20 mouse cellular contexts compared by ENCODE assay signal in the genomic region with DNA sequence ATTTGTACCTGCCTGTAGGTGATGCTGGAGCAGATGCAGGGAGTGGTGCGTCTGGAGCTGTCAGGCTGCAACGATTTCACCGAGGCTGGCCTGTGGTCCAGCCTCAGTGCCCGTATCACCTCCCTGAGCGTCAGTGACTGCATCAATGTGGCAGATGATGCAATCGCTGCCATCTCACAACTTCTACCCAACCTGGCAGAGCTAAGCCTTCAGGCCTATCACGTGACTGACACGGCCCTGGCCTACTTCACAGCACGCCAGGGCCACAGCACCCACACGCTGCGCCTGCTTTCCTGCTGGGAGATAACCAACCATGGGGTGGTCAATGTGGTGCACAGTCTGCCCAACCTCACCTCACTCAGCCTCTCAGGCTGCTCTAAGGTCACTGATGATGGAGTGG. TPM values are rescaled to one million over a fixed set of nuclear protein-coding genes. Genes with fewer than 3 reads are reported as not detected.
DNase-seq lines count a peak whose midpoint lies in the region; TF ChIP-seq lines count a peak whose summit lies in the region.
"Had no signal": no experiment of that assay in that cellular context is flagged by ENCODE, and none has a peak within 500 bp of the region (broad histone marks: within the 10 kb centered on the region; RNA-seq: fewer than 3 reads in every experiment).

No protein-coding gene starts in this region.

- no peak for TF ChIP-seq CTCF in left cerebral cortex, adult 2 months (IDR thresholded peaks at IDR 0.05)

- intact Hi-C loops in left cerebral cortex, adult 2 months (cut with DNase I): no loop called here
- intact Hi-C loops in left cerebral cortex, postnatal 10 days (cut with DNase I): no loop called here

- peak; percentile 53 to 85 for DNase-seq in adrenal gland, adult (ENCODE audit: inconsistent age in 2 of 2, low spot score in 1 of 2)
- DNase-seq in adrenal gland, postnatal 25 days: no peak
- peak; percentile 37 to 74 for DNase-seq in adrenal gland, postnatal 36 days
- DNase-seq in adrenal gland, postnatal 10 days: no peak
- no peak for DNase-seq in left cerebral cortex, adult 2 months (ENCODE audit: extremely low spot score in 1 of 2, low spot score in 2 of 2)
- no peak for DNase-seq in left cerebral cortex, postnatal 10 days (ENCODE audit: extremely low spot score in 1 of 2, low spot score in 2 of 2)
- no peak for DNase-seq in heart, adult 11 months
- DNase-seq: cerebellum, adult 9-10 months; cerebellum, postnatal 14 days; gastrocnemius, postnatal 10 days; heart, adult 18-20 months; heart, postnatal 10 days; heart, postnatal 36 days; kidney, adult 11 months had no signal

- H3K27ac ChIP-seq in left cerebral cortex, adult 2 months: 0 out of 2 replicates have a peak overlapping the region, but pooled peaks have one; percentile 11
- H3K27ac ChIP-seq: forebrain, embryonic 10.5 days; heart, embryonic 15.5 days; hindbrain, embryonic 10.5 days; hindbrain, embryonic 13.5 days; intestine, embryonic 15.5 days had no signal

- no peak overlapping the region for H3K4me3 ChIP-seq in left cerebral cortex, adult 2 months
- H3K4me3 ChIP-seq: forebrain, embryonic 10.5 days; heart, embryonic 12.5 days; heart, embryonic 15.5 days; hindbrain, embryonic 10.5 days; hindbrain, embryonic 13.5 days; intestine, embryonic 15.5 days had no signal

RNA-seq across cellular contexts. Expression of gene Wdr24, which starts 5.8 kb away (rescaled TPM):
- total RNA-seq in adrenal gland, postnatal 25 days (2021): 24.9 and 25.4 TPM in 2 replicates
- 10 to 100 TPM; 16.6 to 20.8 TPM for total RNA-seq in adrenal gland, postnatal 36 days (2021)
- total RNA-seq in adrenal gland, postnatal 10 days (2021): 10 to 100 TPM; 17.6 to 23.1 TPM
- total RNA-seq in left cerebral cortex, adult 2 months (2021): 10 to 100 TPM; 26.8 to 30.9 TPM
- 10 to 100 TPM; 20.4 to 24.6 TPM for total RNA-seq in left cerebral cortex, postnatal 10 days (2021)

RNA-seq across cellular contexts. Expression of gene Fbxl16, which starts 8.8 kb away (rescaled TPM):
- 35.5 and 40.7 TPM in 2 replicates for total RNA-seq in adrenal gland, postnatal 25 days (2021)
- 10 to 100 TPM; 19.4 to 34.2 TPM for total RNA-seq in adrenal gland, postnatal 36 days (2021)
- total RNA-seq in adrenal gland, postnatal 10 days (2021): 10 to 100 TPM; 11.6 to 14.5 TPM
- 100 to 1,000 TPM; 644 to 656 TPM for total RNA-seq in left cerebral cortex, adult 2 months (2021)
- 100 to 1,000 TPM; 306 to 311 TPM for total RNA-seq in left cerebral cortex, postnatal 10 days (2021)

RNA-seq across cellular contexts. Expression of gene Jmjd8, which starts 11.0 kb away (rescaled TPM):
- total RNA-seq in adrenal gland, postnatal 25 days (2021): 92.9 and 104 TPM in 2 replicates
- total RNA-seq in adrenal gland, postnatal 36 days (2021): 10 to 100 TPM; 87.8 to 93.9 TPM
- 10 to 100 TPM; 54.9 to 62.3 TPM for total RNA-seq in adrenal gland, postnatal 10 days (2021)
- 10 to 100 TPM; 55.1 to 55.6 TPM for total RNA-seq in left cerebral cortex, adult 2 months (2021)
- 10 to 100 TPM; 59.9 to 61.5 TPM for total RNA-seq in left cerebral cortex, postnatal 10 days (2021)

RNA-seq across cellular contexts. Expression of gene Stub1, which starts 15.5 kb away (rescaled TPM):
- 182 and 205 TPM in 2 replicates for total RNA-seq in adrenal gland, postnatal 25 days (2021)
- total RNA-seq in adrenal gland, postnatal 36 days (2021): 100 to 1,000 TPM; 167 to 173 TPM
- total RNA-seq in adrenal gland, postnatal 10 days (2021): 100 to 1,000 TPM; 138 to 157 TPM
- 100 to 1,000 TPM; 162 to 171 TPM for total RNA-seq in left cerebral cortex, adult 2 months (2021)
- 100 to 1,000 TPM; 168 to 171 TPM for total RNA-seq in left cerebral cortex, postnatal 10 days (2021)

RNA-seq across cellular contexts. Expression of gene Rhbdl1, which starts 19.4 kb away (rescaled TPM):
- total RNA-seq in adrenal gland, postnatal 25 days (2021): 15.4 and 20.2 TPM in 2 replicates
- total RNA-seq in adrenal gland, postnatal 36 days (2021): 10 to 100 TPM; 17.4 to 20.3 TPM
- total RNA-seq in adrenal gland, postnatal 10 days (2021): 10 to 100 TPM; 11.9 to 14.6 TPM
- total RNA-seq in left cerebral cortex, adult 2 months (2021): 10 to 100 TPM; 36.3 to 39.6 TPM
- total RNA-seq in left cerebral cortex, postnatal 10 days (2021): 10 to 100 TPM; 84.5 to 94.2 TPM

Comparison
In these comparisons a context has a peak if more than half of its experiments do, and no peak if none do; other contexts are left out.
1. DNase-seq: peak in adrenal gland, adult (2 of 2) and adrenal gland, postnatal 36 days (2 of 2); none in adrenal gland, postnatal 25 days (single experiment), adrenal gland, postnatal 10 days (single experiment), left cerebral cortex, adult 2 months (0 of 2), left cerebral cortex, postnatal 10 days (0 of 2) and heart, adult 11 months (single experiment).